Mouse (Mus musculus) thymus, postnatal 10 days (tissue): ENCODE measurements around the gene Macf1.
"Not testable (repeated sequence)": the region's sequence is repeated elsewhere in the genome, so short reads cannot be mapped to it uniquely, and the experiment has no call there.

Source experiments
- DNase-seq, 2 experiments: peaks; one replicate each; pipeline ENCODE4 v3.0.0; 2021; ENCODE audit warnings: low spot score in 2 of 2

Gene Macf1

DNA sequence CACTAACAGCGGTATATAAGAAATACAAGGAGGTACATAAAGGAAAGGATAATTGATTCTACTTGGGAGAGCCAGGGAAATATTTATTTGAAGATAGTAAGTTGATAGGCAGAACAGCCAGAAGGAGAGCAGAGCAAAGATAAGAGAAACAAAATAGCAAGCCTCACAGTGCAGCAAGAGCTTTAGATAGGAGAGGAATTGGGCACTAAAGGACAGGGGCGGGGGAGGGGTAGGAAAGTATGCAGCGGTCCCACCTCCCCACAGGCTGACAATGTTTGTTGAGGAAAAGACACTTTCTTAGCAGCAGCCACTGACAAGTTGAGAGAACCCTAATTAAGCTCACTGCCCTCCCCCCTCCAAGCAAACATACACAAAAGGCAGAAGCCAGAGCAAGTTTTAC, 131.5 kb downstream of the Macf1 start:
- DNase-seq = no peak

DNA sequence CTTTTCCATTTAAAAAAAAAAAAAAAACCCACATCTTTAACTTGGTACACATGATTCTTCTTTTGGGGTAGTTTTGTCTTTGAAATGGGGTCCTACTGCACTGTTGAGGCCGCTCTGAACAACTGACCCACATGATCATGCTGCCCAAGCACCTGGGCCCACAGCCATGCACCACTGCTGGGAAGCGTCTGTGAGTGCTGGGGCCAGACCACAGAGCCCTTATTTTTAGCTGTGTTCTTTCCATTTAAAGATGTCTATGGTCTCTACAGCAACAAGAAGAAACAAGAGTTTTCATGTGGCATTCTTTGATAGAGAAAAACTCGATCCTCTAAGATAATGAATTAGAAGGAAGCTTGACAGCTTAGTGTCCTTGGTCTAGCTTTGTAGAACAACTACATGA, 135.8 kb downstream of the Macf1 start:
- no peak for DNase-seq

DNA sequence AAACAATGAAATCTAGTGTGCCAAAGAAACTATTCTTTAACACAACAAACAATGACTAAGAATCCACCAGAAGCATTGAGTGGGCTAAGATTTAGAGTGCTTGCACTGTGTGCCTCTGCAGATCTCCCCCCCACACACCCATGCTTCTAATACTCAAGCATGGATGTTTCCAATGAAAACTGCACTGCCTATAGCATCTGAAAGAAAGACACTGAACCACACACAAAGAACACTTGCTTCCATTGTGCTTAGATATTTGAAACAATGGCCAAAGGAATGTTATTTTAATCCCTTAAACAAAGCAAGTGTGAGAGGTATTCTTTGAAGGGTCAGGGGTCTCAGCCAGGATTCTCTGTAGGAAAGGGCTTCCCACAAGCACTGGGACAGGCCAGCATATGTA, 140.5 kb downstream of the Macf1 start:
- no peak for DNase-seq

- DNase-seq = peak; percentile 39 to 67
Observed at GRCm38 (mm10) chr4:123535271-123535670, 148.9 kb downstream of the Macf1 start.

- DNase-seq = peak in 1 of 2 experiments; percentile 16
Observed at GRCm38 (mm10) chr4:123532001-123532400, 152.2 kb downstream of the Macf1 start.

GRCm38 (mm10) chr4:123530976-123531375, 153.2 kb downstream of the Macf1 start:
- DNase-seq = no peak

- DNase-seq = peak in 1 of 2 experiments; percentile 15
Observed at GRCm38 (mm10) chr4:123529230-123529629, 154.9 kb downstream of the Macf1 start.

- DNase-seq = no peak
Observed at GRCm38 (mm10) chr4:123527607-123528010, 156.6 kb downstream of the Macf1 start.

DNA sequence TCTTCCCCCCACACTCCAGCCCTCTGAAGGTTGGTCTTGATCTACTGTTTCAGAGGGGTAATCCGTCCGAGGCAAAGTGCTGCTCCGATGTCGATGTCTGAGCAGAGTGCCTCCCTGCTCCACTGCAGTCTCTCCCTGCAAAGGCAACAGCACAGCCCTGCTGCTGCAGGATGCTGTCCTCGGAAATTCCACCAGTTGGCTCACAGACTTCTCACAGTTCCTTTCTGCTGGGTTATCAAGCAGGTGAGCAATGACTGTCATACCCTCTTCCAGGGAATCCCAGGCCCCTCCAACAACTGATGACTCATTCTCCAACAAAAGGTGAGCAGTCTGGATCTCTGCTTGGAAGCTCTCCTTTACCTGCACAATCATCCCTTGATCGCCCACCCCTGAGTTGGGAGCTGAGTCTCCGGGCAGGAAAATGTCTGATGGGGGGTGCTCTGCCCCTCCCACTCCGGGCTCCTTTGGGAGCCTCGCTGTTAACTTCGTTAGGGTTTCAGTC, 157.3 kb downstream of the Macf1 start:
- DNase-seq = no peak

- DNase-seq = no peak
Observed at GRCm38 (mm10) chr4:123524746-123525145, 159.4 kb downstream of the Macf1 start.

GRCm38 (mm10) chr4:123520123-123520522, 164.0 kb downstream of the Macf1 start:
- DNase-seq = not testable (repeated sequence)

DNA sequence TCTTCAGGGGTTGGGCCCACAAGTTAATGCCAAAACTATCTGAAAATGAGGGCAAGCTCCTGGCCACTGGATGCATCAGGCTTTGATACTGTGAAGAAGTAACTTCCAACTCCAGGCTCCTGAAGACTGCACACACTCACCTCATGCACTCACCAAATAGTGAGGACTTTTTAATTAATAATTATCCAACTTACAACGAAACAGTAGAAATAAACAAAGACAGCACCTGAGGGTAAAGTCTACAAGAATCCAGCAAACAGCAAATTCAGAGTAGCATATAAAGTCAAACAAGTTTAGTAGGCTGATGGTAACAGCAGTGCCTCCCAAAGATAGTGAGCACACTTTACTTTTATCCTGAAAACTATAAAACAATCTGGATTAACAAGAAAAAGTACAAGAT, 168.5 kb downstream of the Macf1 start:
- no peak for DNase-seq

DNA sequence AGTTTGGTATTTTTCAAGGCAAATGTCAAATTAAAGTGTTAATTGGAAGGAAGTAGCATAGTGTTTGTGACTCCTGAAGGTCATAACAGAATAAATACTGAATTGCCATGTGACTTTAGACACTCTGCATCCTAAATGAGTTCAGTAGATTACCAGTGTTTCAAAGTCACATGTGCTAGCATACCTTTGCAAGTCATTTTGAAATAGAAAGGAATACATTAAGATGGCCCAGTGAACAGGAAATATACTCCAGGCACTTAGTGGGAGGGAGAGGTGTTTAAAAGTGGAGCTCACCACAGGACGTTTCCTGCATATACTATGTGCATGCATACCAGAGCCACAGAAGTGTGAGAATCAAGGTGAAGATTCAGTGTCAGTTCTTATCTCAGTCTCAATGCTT, 174.0 kb downstream of the Macf1 start:
- no peak for DNase-seq

DNA sequence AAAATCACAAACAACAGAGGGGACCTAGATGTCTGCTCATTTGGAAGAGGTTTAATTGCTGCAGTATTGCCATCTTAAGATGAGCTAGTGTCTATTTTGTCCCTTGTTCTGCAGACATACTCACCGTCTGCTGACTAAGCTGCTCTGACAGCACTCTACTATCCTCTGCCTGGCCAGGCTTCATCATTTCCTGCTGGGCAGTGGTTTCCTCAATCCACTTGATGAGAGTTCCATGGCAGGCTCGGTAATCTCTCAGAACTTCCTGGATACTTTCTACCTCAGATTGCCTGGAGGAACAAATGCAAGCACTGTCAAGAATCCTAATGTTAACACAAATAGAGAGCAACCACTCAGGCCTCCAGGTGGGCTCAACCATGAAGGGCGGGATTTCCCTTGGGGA, 195.1 kb downstream of the Macf1 start:
- DNase-seq = no peak

DNA sequence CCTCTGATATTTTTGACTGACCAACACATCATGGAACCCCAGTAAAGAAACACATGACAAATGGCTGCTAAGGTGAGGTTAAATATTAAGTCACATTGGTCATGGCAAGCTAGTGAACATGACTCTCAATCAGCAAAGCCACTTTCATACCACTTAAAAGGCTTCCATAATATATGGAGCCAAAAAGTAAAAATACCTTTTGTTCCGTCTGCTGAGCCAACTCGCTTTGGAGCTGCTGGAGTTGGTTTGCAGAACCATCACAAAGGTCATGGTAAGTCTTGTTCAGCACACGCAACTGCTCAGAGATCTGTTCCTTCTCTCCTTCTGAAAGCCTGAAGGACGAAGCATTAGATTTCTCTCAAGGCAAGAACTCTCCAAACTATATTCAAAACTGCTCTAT, 204.2 kb downstream of the Macf1 start:
- DNase-seq = no peak

DNA sequence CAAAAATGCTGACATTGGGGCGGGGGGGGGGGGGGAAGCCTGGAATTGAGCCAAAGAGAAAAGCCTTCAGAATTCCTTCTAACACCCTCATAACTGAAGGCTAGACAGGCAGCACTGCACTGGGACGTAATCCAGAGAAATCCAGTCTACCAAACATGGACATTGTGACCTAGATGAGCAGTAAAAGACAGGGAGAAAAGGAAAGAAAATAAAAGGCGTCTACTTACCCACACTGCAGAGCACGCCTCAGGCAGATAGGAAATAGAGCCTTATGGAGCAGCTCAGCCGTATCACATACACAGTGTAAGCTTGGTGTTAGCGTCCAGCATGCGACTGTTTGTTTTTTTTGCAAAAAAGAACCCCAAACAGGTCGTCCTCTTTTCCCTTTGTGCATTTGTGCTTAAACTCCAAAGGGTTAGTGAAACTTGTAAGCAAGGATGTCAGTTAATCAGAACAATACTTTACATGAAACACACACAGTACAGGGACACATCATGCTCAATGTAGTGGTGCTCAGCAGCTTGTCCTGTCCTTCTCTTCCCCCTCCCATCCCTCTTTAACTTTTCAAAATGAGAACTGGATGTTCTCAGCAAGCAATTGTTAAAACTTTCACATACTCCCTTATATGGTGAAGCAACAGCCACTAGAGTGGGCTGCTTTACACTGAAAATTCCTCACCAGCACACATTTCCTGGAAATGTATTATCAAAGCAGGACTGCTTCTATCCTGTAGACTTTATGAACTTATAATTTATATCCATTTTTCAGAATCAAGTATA, 205.3 kb downstream of the Macf1 start:
- no peak for DNase-seq

GRCm38 (mm10) chr4:123465799-123466198, 218.4 kb downstream of the Macf1 start:
- no peak for DNase-seq

GRCm38 (mm10) chr4:123460595-123461272, 223.4 kb downstream of the Macf1 start:
- DNase-seq = no peak

- DNase-seq = no peak
Observed at GRCm38 (mm10) chr4:123454871-123455640, 229.1 kb downstream of the Macf1 start.

DNA sequence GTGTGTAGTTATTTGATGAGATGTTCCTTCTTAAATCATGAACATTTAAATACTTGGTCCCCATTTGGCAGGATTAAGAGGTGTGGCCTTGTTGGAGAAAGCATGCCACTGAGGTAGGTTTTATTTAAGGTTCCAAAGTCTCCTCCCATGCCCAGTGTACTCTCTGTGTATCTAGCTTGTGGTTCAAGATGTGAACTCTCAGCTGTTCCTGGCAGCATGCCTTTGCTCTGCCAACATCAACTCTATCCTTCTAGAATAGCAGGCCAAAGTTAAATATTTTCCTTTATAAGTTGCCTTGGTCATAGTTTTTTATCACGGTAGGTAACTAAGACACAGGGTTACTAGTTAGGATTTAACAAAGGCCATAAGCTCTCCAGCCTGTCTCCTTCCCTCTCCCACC, 230.4 kb downstream of the Macf1 start:
- DNase-seq = no peak

- DNase-seq = no peak
Observed at GRCm38 (mm10) chr4:123451991-123452390, 232.2 kb downstream of the Macf1 start.

DNA sequence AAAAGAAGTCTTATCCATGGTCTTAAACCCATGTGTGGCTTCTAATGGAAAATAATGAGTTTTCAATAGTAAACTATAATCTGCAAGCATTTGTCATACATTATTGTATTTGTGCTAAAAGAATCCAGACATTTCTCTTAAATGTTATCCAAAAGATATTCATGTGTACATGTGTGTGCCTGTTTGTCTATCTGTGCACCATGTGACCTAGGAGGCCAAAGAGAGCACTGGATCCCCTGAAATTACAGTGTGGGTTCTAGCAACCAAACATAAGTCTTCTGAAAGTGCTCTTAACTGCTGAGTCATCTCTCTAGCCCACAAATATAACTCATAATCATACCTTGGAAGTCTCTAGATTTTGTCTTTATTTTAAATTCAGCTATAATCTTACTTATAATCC, 234.9 kb downstream of the Macf1 start:
- DNase-seq = no peak
